Mouse (Mus musculus) megakaryocyte, embryonic 14.5 days (primary cell): ENCODE data around the gene Ghr. TPM values are rescaled to one million over a fixed set of nuclear protein-coding genes. Genes with fewer than 3 reads are reported as not detected.

Experiments
- H3K27me3 ChIP-seq: replicated peaks from 2 replicates; pipeline ENCODE3; 2012; ENCODE audit warnings: inconsistent platforms
- H3K36me3 ChIP-seq: replicated peaks from 2 replicates; pipeline ENCODE3; 2012; ENCODE audit warnings: low read length, inconsistent platforms, mixed read lengths
- H3K4me1 ChIP-seq: 2 replicates; pipeline ENCODE4 v1.6.1; 2012; ENCODE audit warnings: inconsistent platforms
- H3K4me3 ChIP-seq: replicated peaks from 2 replicates; pipeline ENCODE3; 2012; ENCODE audit warnings: moderate library complexity, mild to moderate bottlenecking, inconsistent platforms
- H3K9me3 ChIP-seq: 2 replicates; pipeline ENCODE4 v1.6.1; 2012; ENCODE audit warnings: inconsistent platforms
- FLI1 ChIP-seq: IDR thresholded peaks from 2 replicates; pipeline ENCODE4 v1.6.1; 2012; ENCODE audit warnings: low read length, inconsistent platforms, mixed read lengths
- GATA1 ChIP-seq: IDR thresholded peaks from 3 replicates; pipeline ENCODE4 v1.6.1; 2012; ENCODE audit warnings: mixed read lengths, low read length, inconsistent platforms, borderline replicate concordance
- polyA plus RNA-seq: library from polyadenylated mRNA; stranded (reverse); fragments of >175 nt; gene quantifications from 2 replicates; pipeline ENCODE4 v1.2.3, GENCODE M21; 2012; ENCODE audit warnings: low replicate concordance; ENCODE audit not compliant: insufficient read depth

Ghr gene
- polyA plus RNA-seq, 1 experiment = 0.16 TPM

DNA sequence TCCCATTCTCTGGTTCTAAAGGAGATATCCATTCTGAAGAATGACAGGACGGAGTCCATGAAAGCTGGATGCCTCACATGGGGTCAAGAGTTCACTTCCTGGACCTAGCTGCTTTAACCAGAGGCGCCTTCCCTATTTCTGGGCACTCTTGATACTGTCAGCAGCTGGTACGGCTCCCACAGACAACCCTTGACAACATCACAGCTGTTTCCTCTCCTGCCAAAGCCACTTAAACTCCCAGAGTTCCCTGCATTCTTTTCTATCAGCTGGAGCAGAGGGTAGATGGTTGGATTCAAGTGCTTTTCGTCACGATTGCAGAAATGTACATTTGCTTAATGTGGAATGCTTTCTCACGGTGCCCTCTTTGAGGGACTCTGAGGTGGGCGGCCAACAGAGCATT, 150.0 kb downstream of the Ghr start:
- TF ChIP-seq GATA1 = no peak
- TF ChIP-seq FLI1 = no peak
- Histone ChIP-seq H3K4me1 (no peaks in the 10 kb centered on the region), H3K9me3 (no peaks in the 10 kb centered on the region), H3K36me3 (no peaks in the 10 kb centered on the region), H3K4me3 (no peak overlapping the region), H3K27me3 (no peaks in the 10 kb centered on the region)

DNA sequence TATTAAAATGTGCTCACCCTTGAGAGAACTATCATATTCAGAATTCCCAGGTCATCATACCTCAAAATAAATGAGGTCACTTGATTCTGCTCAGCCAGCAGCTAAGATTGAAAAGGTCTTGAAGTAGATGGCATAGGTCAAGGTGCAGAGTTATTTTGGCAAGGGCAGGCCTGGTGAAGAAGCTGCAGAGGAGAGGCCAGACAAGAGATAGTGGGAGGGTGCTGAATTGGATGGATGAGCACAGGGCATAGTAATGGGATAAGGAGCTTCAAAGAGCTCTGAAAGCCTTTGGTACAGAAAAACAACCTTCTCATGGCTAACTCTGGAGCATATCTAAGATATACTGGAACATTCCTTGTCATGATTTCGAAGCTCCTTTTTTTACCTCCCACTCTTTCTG, 150.5 kb downstream of the Ghr start:
- Histone ChIP-seq H3K9me3 (no peaks in the 10 kb centered on the region), H3K4me1 (no peaks in the 10 kb centered on the region), H3K27me3 (no peaks in the 10 kb centered on the region), H3K4me3 (no peak overlapping the region), H3K36me3 (no peaks in the 10 kb centered on the region)
- TF ChIP-seq FLI1 (no peak), GATA1 (no peak)

DNA sequence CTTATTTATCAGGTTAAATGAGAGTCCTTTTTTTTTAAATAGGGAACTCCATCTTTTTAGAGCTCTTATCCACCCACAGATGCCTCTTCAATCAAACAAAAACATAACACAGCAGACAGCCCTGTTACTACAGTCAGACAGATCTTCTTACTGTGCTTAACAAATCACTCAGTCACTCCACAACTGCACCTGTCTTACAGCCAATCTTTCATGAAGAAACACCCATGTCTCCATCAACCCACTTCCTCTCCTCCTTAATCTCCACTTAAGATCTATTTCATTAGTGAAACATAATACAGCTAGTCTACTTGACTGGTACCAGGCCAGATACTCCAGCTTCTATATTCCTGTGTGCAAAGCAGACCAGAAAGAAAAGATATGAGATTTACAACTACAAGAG, 153.9 kb downstream of the Ghr start:
- Histone ChIP-seq H3K4me1 (no peaks in the 10 kb centered on the region), H3K9me3 (no peaks in the 10 kb centered on the region), H3K36me3 (no peaks in the 10 kb centered on the region), H3K4me3 (no peak overlapping the region), H3K27me3 (no peaks in the 10 kb centered on the region)
- TF ChIP-seq GATA1 (no peak), FLI1 (no peak)

DNA sequence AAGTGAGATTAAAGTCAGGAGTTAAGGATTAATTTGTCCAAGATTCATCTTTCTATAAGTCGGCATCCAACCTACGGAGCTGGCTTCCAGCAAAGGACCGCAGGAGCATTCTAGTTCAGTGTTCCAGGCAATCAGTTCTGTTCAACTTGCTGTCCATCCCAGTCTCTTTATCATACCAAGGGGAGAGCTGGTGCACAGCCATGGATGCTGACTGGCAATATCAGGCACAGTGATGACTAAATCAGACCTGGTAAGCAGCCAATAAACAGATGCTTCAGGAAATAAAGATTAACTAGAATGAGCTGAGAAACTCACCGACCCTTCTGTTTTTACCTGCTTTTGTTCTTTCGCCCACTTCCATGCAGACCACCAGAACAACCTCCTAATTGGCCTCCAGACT, 154.3 kb downstream of the Ghr start:
- Histone ChIP-seq H3K27me3 (no peaks in the 10 kb centered on the region), H3K4me3 (no peak overlapping the region), H3K4me1 (no peaks in the 10 kb centered on the region), H3K9me3 (no peaks in the 10 kb centered on the region), H3K36me3 (no peaks in the 10 kb centered on the region)
- TF ChIP-seq GATA1 (no peak), FLI1 (no peak)

DNA sequence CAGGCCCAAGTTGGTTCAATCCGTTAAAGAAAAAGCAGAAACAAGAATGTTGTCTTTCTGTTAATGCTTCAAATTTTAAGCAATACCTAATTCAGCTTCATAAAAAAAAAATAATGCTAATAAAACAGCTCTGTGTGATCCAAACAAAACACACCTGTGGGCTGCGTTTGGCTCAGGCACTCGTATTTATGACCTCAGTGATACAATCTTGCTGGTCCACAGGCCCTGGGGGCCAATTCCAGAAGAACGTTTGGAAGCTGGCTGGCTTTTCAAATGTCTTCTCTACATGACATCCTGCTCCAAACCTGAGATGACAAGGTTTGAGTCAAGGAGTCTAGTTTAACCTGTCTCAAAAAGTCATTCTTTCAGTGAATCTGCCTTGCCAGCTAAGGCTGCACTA, 156.9 kb downstream of the Ghr start:
- Histone ChIP-seq H3K9me3 (no peaks in the 10 kb centered on the region), H3K36me3 (no peaks in the 10 kb centered on the region), H3K27me3 (no peaks in the 10 kb centered on the region), H3K4me3 (no peak overlapping the region), H3K4me1 (no peaks in the 10 kb centered on the region)
- TF ChIP-seq GATA1 (no peak), FLI1 (no peak)

DNA sequence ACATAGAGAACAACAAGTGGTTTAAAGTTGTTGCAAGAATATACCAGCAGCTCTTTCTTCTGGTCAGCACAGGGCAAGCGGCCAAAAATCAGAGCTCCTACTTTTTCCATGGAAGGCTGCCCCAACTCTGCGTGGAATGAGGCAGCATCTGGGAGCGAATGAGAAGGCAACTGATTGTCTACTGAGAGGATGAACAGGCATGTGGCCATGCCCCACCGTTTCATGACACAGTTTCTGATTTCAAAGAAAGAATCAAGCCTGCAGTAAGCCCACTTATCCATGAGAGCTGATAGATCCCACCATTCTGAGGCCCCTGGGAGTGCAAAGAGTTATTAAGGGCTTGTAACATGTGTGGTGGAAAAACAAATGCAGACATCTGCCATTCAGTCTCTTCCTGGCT, 160.1 kb downstream of the Ghr start:
- H3K4me1 ChIP-seq = no peaks in the 10 kb centered on the region
- TF ChIP-seq GATA1 (no peak), FLI1 (no peak)
- no peak overlapping the region for H3K4me3 ChIP-seq
- no peaks in the 10 kb centered on the region for H3K36me3 ChIP-seq
- no peaks in the 10 kb centered on the region for H3K9me3 ChIP-seq
- H3K27me3 ChIP-seq = no peaks in the 10 kb centered on the region

DNA sequence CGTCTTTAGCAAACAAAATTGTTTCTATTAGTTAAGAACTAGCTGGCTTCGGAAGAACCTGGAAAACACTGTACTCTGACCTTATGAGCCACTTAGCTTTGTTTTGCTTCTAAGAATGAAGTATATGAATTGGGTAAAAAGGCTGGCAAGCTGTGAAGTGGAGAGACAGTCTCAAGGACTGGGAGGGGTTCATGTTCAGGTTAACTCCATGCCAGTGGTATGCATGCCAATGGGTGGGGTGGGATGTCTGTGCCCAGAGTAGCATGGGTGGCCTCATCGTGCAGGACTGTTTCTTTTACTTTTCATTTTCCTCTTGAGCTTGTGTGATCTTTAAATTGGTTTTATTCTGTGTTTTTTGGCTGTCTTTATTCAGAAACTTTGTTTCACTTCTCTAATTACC, 165.6 kb downstream of the Ghr start:
- Histone ChIP-seq H3K4me3 (no peak overlapping the region), H3K27me3 (no peaks in the 10 kb centered on the region), H3K36me3 (no peaks in the 10 kb centered on the region), H3K4me1 (no peaks in the 10 kb centered on the region), H3K9me3 (no peaks in the 10 kb centered on the region)
- TF ChIP-seq GATA1 (no peak), FLI1 (no peak)

DNA sequence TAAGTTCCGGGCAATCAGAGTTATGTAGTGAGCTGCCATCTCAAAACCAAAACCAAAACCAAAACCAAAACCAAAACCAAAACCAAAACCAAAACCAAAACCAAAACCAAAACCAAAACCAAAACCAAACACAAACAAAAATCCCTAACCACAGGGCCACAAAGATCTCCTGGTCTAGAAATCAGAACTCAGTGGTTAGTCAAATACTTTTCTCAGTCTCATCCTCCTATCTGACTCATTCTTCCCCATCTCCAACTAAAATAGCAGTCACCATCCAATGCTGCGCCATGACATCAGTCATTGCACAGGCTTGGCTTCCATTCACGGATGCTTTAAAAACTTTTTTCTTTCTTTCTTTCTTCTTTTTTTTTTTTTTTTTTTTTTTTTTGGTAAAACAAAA, 170.2 kb downstream of the Ghr start:
- Histone ChIP-seq H3K9me3 (no peaks in the 10 kb centered on the region), H3K4me3 (no peak overlapping the region), H3K27me3 (no peaks in the 10 kb centered on the region), H3K4me1 (no peaks in the 10 kb centered on the region), H3K36me3 (no peaks in the 10 kb centered on the region)
- TF ChIP-seq FLI1 (no peak), GATA1 (no peak)

DNA sequence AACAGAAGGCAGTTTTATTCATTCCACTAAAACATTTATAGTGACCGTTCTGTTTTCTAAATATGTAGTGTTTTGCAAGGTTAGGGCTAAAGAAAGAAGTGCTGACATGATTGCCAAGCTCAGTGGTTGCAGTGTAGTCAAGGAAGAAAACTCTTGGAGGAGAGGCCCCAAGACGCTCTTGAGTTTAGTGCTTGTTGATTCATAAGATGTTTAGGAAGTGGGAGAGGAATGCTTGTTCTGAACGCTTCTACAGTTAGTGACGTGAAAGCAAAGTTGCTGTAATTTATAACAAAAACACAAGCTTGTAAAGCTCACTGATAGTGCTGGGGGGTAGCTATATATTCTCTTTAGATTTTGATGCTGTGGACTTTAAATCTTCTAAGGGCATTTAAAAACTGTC, 174.8 kb downstream of the Ghr start:
- no peaks in the 10 kb centered on the region for H3K36me3 ChIP-seq
- H3K4me1 ChIP-seq = no peaks in the 10 kb centered on the region
- H3K27me3 ChIP-seq = no peaks in the 10 kb centered on the region
- 0 out of 2 replicates have a peak, but pooled peaks cover 2% of the 10 kb centered on the region for H3K9me3 ChIP-seq
- TF ChIP-seq GATA1 (no peak), FLI1 (no peak)
- H3K4me3 ChIP-seq = no peak overlapping the region

DNA sequence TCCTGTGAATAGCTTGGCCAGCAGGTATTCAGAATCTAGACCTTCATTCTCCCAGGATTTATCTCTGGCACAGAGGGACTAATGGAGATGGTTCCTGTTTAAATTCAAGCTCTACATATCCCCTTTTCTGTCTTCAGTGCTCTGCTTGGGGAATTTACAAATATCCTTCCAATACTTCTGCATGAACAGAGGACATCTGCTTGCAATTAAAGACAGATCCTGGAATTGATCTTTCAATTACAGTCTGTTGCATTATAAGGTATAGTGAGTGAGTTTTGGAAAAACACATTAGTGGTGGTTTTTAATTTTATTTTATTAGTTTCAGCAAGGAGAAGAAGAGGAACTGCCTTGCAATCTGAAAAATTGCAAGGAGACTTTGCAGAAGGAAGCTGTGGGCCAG, 184.1 kb downstream of the Ghr start:
- Histone ChIP-seq H3K4me3 (no peak overlapping the region), H3K36me3 (no peaks in the 10 kb centered on the region), H3K9me3 (no peaks in the 10 kb centered on the region), H3K4me1 (no peaks in the 10 kb centered on the region), H3K27me3 (no peaks in the 10 kb centered on the region)
- TF ChIP-seq FLI1 (no peak), GATA1 (no peak)
